Mouse (Mus musculus): Measurements from ENCODE around the gene Lrrc4c. TPM values are rescaled to one million over a fixed set of nuclear protein-coding genes. Genes with fewer than 3 reads are reported as not detected.

Gene Lrrc4c
- polyA plus RNA-seq, 1 experiment from 2014 or later: 13.4 TPM

DNA sequence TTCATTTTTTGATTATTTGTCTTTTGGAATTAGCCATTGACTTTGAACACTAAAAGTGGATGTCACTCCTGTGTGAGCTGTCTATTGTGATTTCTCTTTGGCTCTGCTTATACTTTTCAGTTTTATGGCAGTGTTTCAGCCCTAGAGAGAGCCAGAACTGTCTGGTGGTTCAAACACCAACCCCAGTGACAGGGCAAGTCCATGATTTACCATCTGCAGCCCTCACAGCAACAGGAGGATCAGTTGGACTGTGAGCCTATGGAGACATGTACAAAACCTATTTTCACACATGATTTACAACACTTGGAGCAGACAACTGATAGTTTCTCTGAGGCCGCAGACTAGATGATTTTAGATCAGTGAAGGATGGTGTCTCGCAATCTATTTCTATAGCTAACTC, 847.8 kb downstream of the Lrrc4c start:
- ATAC-seq (ENCODE audit: low FRiP score): no peak
- H3K36me3 ChIP-seq (replicated peaks): no peaks in the 10 kb centered on the region
- H3K4me2 ChIP-seq: no peak overlapping the region
- H3K4me3 ChIP-seq (replicated peaks): no peak overlapping the region
- WGBS: 96% methylated on average over 2 of the region's 2 CpGs
- H3K9ac ChIP-seq: no peak overlapping the region
- H3K9me3 ChIP-seq: no peaks in the 10 kb centered on the region
- H3K4me1 ChIP-seq: no peaks in the 10 kb centered on the region
- no peak overlapping the region for H3K27ac ChIP-seq
- no peaks in the 10 kb centered on the region for H3K27me3 ChIP-seq

DNA sequence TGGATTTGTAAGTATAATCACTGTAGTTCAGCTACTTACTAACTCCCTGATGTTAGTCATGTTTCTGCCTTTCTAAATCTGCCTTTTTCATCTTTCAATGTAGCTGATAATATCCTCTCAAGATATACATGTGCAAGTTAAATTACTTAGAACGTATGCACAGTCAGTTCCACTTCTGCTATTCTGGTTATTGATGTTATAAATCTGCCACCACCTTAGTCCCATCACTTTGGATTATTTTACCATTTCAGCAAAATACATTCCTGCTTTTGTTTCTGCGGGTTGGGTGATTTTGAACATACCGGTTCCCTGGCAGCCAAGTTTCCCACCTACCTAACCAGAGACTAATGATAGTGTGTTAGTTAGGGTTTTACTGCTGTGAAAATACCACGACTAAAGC, 860.4 kb downstream of the Lrrc4c start:
- H3K9ac ChIP-seq: no peak overlapping the region
- no peaks in the 10 kb centered on the region for H3K36me3 ChIP-seq (replicated peaks)
- no peak overlapping the region for H3K4me2 ChIP-seq
- H3K27me3 ChIP-seq: no peaks in the 10 kb centered on the region
- WGBS: 90% methylated on average over 4 of the region's 4 CpGs
- no peaks in the 10 kb centered on the region for H3K4me1 ChIP-seq
- no peak overlapping the region for H3K27ac ChIP-seq
- H3K9me3 ChIP-seq: no peaks in the 10 kb centered on the region
- H3K4me3 ChIP-seq (replicated peaks): no peak overlapping the region
- ATAC-seq (ENCODE audit: low FRiP score): no peak

DNA sequence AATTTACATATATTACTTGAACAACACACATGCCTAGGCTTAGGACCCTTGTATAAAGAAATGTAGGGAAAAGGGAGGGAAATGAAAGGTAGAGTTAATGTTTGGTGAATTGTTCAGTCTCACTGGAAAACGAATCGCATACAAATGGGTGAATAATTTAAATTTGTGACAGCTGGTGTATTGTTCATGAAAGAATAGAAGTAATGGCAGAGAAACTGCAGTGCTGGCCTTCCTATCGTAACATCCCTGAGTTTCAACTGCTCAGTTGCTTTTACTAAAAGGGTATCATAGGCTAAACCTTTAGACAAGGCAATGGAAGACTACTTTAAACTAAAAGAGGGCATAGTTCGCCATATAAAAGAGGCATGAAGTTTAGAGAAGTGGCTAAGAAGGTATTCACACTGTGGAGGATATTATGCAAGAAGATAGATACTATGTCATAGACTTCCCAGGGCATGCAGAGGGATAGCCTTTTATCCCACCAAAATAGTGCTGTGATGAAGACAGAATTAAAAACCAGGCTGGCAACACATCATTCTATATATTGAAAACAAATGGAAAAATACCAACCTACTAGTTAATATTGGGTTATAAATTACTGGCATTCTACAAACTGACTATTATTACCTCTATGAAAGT, 879.1 kb downstream of the Lrrc4c start:
- Histone ChIP-seq H3K9me3 (no peaks in the 10 kb centered on the region), H3K4me2 (no peak overlapping the region), H3K4me3 (replicated peaks) (no peak overlapping the region), H3K9ac (no peak overlapping the region), H3K36me3 (replicated peaks) (no peaks in the 10 kb centered on the region), H3K4me1 (peaks cover 8% of the 10 kb centered on the region), H3K27me3 (no peaks in the 10 kb centered on the region), H3K27ac (no peak overlapping the region)
- no peak for ATAC-seq (ENCODE audit: low FRiP score)
- WGBS: 42% methylated on average over 4 of the region's 4 CpGs

DNA sequence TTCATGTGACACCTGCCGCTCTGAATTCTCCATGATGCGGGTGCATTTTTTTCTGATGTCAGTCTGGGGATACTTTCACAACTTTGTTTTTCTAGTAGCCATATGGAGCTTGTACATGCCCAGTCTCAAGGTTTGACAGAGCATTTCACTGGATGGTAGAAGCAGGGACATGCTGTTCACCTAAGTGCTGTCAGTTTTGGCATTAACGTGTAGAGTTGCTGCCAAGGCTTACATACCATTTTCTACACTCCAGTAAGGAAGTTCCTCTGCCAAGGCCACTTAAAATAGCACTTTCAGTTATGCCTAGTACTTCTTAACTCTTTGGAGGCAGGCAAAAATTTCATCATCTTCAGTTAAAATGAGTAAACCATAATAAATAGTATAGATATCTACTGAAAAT, 915.0 kb downstream of the Lrrc4c start:
- ATAC-seq (ENCODE audit: low FRiP score): no peak
- Histone ChIP-seq H3K27ac (no peak overlapping the region), H3K4me2 (no peak overlapping the region), H3K4me3 (replicated peaks) (no peak overlapping the region), H3K36me3 (replicated peaks) (no peaks in the 10 kb centered on the region), H3K27me3 (no peaks in the 10 kb centered on the region), H3K9ac (no peak overlapping the region), H3K4me1 (no peaks in the 10 kb centered on the region), H3K9me3 (no peaks in the 10 kb centered on the region)
- 92% methylated on average over 3 of the region's 3 CpGs for whole genome bisulfite sequencing

DNA sequence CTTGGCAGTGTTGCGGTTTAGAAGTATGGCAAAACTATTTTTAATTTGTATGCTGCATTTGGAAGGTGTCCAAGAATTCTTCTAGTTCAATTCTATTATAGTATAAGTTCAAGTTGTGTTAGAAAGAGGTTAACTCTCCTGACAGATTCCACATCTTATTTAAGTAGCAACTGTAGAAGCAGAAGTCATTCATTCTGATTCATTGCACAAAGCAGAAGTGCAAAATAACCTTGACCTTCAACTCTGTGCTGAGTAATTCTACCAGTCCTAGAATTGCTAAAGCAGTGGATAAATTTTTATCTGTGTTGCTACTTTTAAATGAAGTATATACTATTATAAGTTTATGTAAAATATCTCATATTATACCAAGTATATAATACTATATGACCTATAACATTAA, 916.1 kb downstream of the Lrrc4c start:
- Histone ChIP-seq H3K9me3 (no peaks in the 10 kb centered on the region), H3K27ac (no peak overlapping the region), H3K4me1 (no peaks in the 10 kb centered on the region), H3K4me3 (replicated peaks) (no peak overlapping the region), H3K9ac (no peak overlapping the region), H3K4me2 (no peak overlapping the region), H3K36me3 (replicated peaks) (no peaks in the 10 kb centered on the region), H3K27me3 (no peaks in the 10 kb centered on the region)
- 95% methylated on average over 1 of the region's 1 CpGs for WGBS
- no peak for ATAC-seq (ENCODE audit: low FRiP score)

DNA sequence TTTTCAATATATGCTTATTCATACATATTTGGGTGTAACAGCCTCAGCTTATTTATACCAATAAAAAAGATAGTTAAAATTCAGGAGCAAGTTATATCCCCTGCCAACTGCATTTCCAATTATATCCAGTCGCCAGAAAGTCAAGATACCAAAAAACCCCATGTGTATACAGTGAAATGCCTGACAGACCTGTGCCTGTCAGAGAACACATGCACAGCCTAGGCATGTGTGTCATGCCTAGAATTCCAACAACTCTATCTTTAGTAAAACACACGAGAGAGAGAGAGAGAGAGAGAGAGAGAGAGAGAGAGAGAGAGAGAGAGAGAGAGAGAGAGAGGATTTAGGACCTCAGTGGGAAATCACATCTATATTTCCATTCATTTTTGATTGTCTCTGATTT, 956.7 kb downstream of the Lrrc4c start:
- Histone ChIP-seq H3K27ac (no peak overlapping the region), H3K27me3 (no peaks in the 10 kb centered on the region), H3K4me1 (no peaks in the 10 kb centered on the region), H3K9me3 (no peaks in the 10 kb centered on the region), H3K4me3 (replicated peaks) (no peak overlapping the region), H3K4me2 (no peak overlapping the region), H3K36me3 (replicated peaks) (no peaks in the 10 kb centered on the region), H3K9ac (no peak overlapping the region)
- ATAC-seq (ENCODE audit: low FRiP score): no peak
- 61% methylated on average over 2 of the region's 2 CpGs for WGBS

DNA sequence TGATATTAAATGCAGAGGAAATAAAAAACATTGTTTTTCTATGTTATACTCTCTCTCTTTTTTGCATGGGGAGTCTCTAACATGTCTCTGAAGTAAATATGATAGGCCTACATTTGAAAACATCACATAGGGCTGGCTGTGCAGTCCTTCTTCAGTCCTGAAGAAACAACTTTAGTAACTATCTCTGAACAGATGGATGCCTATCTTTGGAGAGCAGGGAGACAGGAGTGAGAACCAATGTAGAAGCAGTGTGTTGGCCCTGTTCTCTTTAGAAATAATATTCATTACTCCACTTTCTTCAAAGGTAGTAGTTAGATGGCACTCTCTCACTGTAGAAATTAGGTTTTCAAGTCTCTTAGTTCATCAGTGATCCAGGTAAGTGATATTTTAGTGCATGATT, 967.0 kb downstream of the Lrrc4c start:
- Histone ChIP-seq H3K36me3 (replicated peaks) (no peaks in the 10 kb centered on the region), H3K9me3 (no peaks in the 10 kb centered on the region), H3K27ac (no peak overlapping the region), H3K9ac (no peak overlapping the region), H3K4me3 (replicated peaks) (no peak overlapping the region), H3K27me3 (no peaks in the 10 kb centered on the region), H3K4me1 (no peaks in the 10 kb centered on the region), H3K4me2 (no peak overlapping the region)
- ATAC-seq (ENCODE audit: low FRiP score): no peak

DNA sequence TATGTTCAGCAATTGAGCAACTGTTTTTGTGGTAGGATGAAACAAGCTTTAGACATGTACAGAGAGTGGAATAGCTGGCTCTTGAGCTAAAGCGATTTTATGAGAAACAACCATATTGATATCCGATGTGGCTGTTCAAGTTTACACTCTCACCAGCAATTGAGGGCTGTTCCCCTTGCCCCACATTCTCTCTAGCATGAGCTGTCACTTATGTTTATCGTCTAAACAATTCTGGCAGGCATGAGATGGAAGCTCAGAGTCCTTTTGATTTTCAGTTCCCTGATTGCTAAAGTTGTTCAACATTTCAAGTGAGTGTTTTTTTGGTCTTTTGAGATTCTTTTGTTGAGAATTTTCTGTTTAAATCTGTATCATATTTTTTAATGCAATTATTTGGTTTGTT, 976.2 kb downstream of the Lrrc4c start:
- Histone ChIP-seq H3K9ac (no peak overlapping the region), H3K36me3 (replicated peaks) (no peaks in the 10 kb centered on the region), H3K27ac (no peak overlapping the region), H3K9me3 (no peaks in the 10 kb centered on the region), H3K4me1 (no peaks in the 10 kb centered on the region), H3K4me3 (replicated peaks) (no peak overlapping the region), H3K27me3 (no peaks in the 10 kb centered on the region), H3K4me2 (no peak overlapping the region)
- ATAC-seq (ENCODE audit: low FRiP score): no peak
- WGBS: 86% methylated on average over 3 of the region's 3 CpGs

DNA sequence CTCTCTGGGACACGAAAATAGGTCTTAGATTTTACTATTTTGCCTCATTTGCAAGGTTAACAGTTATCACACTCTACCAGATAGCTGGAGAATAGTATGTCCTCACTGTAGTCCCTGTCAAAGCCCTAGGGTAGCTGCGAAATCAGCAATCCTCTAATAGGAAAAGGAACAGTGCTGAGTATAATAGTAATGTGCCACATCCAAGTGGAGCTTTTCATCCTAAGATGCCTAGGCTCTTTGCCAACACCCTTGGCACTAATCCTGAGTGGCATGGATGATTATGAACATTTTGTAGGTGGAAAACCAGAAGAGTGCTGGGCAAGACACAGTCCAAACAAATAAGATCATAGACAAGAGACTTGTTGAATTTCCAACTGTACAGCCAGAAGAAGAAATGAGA, 981.7 kb downstream of the Lrrc4c start:
- no peaks in the 10 kb centered on the region for H3K27me3 ChIP-seq
- ATAC-seq (ENCODE audit: low FRiP score): 0 out of 2 replicates have a peak, but pooled peaks have one; percentile 17
- no peak overlapping the region for H3K27ac ChIP-seq
- H3K4me2 ChIP-seq: no peak overlapping the region
- no peaks in the 10 kb centered on the region for H3K9me3 ChIP-seq
- no peak overlapping the region for H3K9ac ChIP-seq
- H3K4me3 ChIP-seq (replicated peaks): no peak overlapping the region
- no peaks in the 10 kb centered on the region for H3K36me3 ChIP-seq (replicated peaks)
- WGBS: 61% methylated on average over 2 of the region's 2 CpGs
- no peaks in the 10 kb centered on the region for H3K4me1 ChIP-seq

DNA sequence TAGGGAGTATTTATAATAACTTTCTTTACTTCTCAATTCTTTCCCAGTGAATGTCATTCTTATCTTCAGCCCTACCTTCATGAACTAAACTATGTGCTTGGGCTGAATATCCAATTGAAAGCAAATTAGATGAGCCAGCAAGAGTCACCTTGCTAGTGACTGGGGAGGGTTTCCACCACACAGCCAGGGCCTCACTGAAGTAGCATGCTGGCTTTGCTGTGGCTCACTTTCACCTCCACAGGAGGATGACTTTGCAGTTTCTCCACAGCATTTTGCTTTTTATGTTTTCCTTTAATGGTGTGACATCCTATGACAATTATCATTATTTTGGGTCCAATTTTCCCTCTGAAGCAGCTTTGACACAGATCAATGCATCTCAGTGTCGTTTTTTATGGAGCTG, 1000.0 kb downstream of the Lrrc4c start:
- no peaks in the 10 kb centered on the region for H3K9me3 ChIP-seq
- H3K27ac ChIP-seq: no peak overlapping the region
- no peaks in the 10 kb centered on the region for H3K36me3 ChIP-seq (replicated peaks)
- no peak overlapping the region for H3K4me2 ChIP-seq
- no peaks in the 10 kb centered on the region for H3K27me3 ChIP-seq
- H3K9ac ChIP-seq: no peak overlapping the region
- WGBS: 60% methylated on average over 1 of the region's 1 CpGs
- ATAC-seq (ENCODE audit: low FRiP score): peak; percentile 20; the same call in 1 of the 2 replicates
- H3K4me1 ChIP-seq: no peaks in the 10 kb centered on the region
- H3K4me3 ChIP-seq (replicated peaks): no peak overlapping the region

DNA sequence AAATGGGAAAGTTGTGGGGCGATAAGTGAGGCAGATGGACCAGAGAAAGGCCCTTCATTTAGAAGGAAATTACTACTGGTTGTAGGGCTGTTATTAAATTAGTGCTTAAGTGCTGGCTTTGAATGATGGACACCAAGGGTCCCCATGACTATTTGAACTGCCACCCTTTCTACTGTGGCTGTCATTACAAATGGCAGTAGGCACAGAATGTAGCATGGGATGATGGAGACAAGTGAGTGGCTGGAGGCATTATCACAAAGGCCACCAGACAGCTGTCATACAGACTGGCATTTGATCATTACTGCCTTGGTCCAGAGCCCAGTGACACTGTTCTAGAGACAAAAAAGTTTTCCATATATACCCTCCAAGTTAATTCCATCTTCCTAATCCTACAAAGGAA, 1000.6 kb downstream of the Lrrc4c start:
- H3K27me3 ChIP-seq: no peaks in the 10 kb centered on the region
- H3K36me3 ChIP-seq (replicated peaks): no peaks in the 10 kb centered on the region
- no peak overlapping the region for H3K27ac ChIP-seq
- no peaks in the 10 kb centered on the region for H3K9me3 ChIP-seq
- H3K4me2 ChIP-seq: no peak overlapping the region
- H3K9ac ChIP-seq: no peak overlapping the region
- no peaks in the 10 kb centered on the region for H3K4me1 ChIP-seq
- no peak overlapping the region for H3K4me3 ChIP-seq (replicated peaks)
- 70% methylated on average over 1 of the region's 1 CpGs for WGBS
- ATAC-seq (ENCODE audit: low FRiP score): peak; percentile 49; the same call in 1 of the 2 replicates

DNA sequence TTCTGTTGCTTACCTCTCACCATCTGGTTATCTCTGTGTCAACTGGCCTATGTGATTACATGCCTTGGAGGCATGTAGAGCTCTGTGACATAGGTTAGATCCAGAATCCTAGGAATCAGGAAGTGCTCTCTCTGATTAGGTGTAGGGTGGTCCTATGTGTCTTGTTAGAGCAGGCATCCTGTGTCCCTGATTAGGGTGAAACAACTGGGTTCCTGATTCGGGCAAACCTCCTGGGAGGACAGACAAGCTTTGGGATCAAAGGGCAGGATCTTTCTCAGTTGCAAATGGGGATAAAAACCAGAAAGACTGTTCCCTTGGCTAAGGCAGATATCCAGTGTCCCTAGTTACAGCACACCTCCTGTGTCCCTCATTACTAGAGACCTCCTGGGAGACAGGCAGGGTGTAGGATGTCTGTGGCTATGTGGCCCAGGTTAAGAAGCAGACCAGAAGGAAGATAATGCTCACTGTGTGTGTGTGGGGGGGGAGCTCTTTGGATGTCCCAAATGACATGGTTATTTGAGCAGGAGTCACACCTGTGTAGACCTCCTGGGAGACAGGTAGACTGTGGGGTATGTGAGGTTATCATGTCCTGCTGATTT, 1014.2 kb downstream of the Lrrc4c start:
- Histone ChIP-seq H3K27me3 (no peaks in the 10 kb centered on the region), H3K4me1 (no peaks in the 10 kb centered on the region), H3K4me3 (replicated peaks) (no peak overlapping the region), H3K36me3 (replicated peaks) (no peaks in the 10 kb centered on the region), H3K9me3 (no peaks in the 10 kb centered on the region), H3K27ac (no peak overlapping the region), H3K9ac (no peak overlapping the region), H3K4me2 (no peak overlapping the region)
- ATAC-seq (ENCODE audit: low FRiP score): no peak
- WGBS: 57% methylated on average over 1 of the region's 1 CpGs

DNA sequence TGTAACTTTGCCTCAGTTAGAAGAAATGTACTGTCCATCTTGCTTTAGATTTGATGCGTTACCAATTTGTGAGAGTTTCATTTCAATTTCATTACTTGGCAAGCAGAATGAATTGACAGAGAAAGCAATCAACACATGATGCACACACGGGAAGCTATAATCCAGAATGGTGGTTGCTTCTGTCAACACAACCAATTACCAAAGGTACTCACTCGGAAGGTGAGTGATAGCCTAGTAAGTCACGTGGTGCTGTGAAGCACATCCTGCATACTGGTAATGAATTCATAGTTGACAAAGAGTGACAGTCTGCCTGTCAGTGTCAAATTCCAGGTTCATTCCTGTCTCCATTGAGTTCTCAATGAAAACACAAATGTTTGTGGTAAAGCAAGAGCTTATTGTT, 1021.7 kb downstream of the Lrrc4c start:
- Histone ChIP-seq H3K9me3 (no peaks in the 10 kb centered on the region), H3K4me3 (replicated peaks) (no peak overlapping the region), H3K9ac (no peak overlapping the region), H3K36me3 (replicated peaks) (no peaks in the 10 kb centered on the region), H3K4me1 (no peaks in the 10 kb centered on the region), H3K27me3 (no peaks in the 10 kb centered on the region), H3K4me2 (no peak overlapping the region), H3K27ac (no peak overlapping the region)
- 0 out of 2 replicates have a peak, but pooled peaks have one; percentile 33 for ATAC-seq (ENCODE audit: low FRiP score)
- 84% methylated on average over 4 of the region's 4 CpGs for WGBS

All from forebrain, embryonic 12.5 days (tissue).